Mouse (Mus musculus): ENCODE data around the gene Plppr1.
"Not testable (repeated sequence)": the region's sequence is repeated elsewhere in the genome, so short reads cannot be mapped to it uniquely, and the experiment has no call there.

Plppr1 gene

DNA sequence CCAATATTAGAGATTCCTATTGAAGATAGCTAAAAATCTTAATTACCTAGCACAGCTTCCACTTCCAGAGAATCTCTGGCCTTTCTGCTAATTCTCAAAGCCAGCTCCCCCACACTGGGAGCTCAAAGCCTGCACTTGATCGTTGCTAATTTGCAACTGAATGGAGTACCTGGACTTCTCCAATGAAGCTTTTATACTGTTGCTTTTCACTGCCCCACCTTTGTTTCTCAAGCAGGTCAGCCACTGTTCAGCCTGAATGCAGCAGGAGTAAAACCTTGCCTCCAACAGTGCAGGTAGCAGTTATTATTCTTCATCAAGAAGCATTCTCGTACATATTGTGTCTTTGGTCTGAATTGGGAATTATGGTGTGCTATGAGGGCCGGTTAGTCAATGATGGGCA is 309.0 kb downstream of the Plppr1 start:
- intact Hi-C loops (cut with DNase I): not testable (repeated sequence)

GRCm38 (mm10) chr4:49383576-49384318 is 324.7 kb downstream of the Plppr1 start:
- intact Hi-C loops (cut with DNase I): not testable (repeated sequence)

DNA sequence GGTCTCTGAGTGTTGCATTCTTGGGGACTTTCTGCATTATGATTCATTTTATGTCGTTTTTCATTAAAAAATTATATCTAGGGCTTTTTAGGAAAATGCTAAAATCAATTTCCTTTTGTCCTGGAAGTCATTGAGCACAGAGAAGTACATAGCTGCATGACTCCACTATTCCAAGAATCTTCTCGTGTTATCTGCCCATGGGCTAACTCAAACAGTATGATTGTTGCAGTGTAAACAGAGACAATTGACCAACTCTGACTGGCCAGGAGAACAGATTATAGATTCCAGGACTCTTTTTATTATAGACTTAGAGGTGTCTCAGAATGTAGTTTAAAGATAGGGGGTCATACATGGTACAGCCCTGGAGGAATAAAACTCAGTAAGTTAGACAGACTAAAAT is 327.8 kb downstream of the Plppr1 start:
- intact Hi-C loops (cut with DNase I): no loop called here

Measured in adrenal gland (tissue).